In genomic region chr2:37942906-37943305, GRCm38 (mm10) we compare ENCODE assay signal across 33 mouse cellular contexts.
"Had no signal": no experiment of that assay in that cellular context is flagged by ENCODE, and none has a peak within 500 bp of the region (broad histone marks: within the 10 kb centered on the region; RNA-seq: fewer than 3 reads in every experiment).

No protein-coding gene starts in this region.

- H3K4me1 ChIP-seq: liver, embryonic 12.5 days; liver, embryonic 13.5 days; liver, embryonic 15.5 days; megakaryocyte, embryonic 14.5 days; neural tube, embryonic 12.5 days had no signal

- ATAC-seq: liver, embryonic 12.5 days; liver, postnatal 0 days; lung, postnatal 0 days; midbrain, embryonic 13.5 days; midbrain, embryonic 15.5 days; midbrain, embryonic 16.5 days had no signal

- H3K4me2 ChIP-seq: limb, embryonic 12.5 days; limb, embryonic 13.5 days; limb, embryonic 15.5 days; liver, embryonic 11.5 days; liver, embryonic 12.5 days; liver, embryonic 13.5 days; liver, embryonic 15.5 days; lung, embryonic 14.5 days; lung, embryonic 15.5 days; midbrain, embryonic 11.5 days; midbrain, embryonic 12.5 days; midbrain, embryonic 13.5 days; midbrain, embryonic 15.5 days; neural tube, embryonic 12.5 days; neural tube, embryonic 13.5 days had no signal

- H3K9ac ChIP-seq: limb, embryonic 12.5 days; limb, embryonic 13.5 days; limb, embryonic 15.5 days; liver, embryonic 12.5 days; liver, embryonic 13.5 days; liver, embryonic 14.5 days; liver, embryonic 15.5 days; liver, postnatal 0 days; lung, embryonic 14.5 days; lung, embryonic 15.5 days; midbrain, embryonic 12.5 days; midbrain, embryonic 13.5 days; midbrain, embryonic 15.5 days; neural tube, embryonic 12.5 days; neural tube, embryonic 13.5 days had no signal

- H3K9me3 ChIP-seq: limb, embryonic 10.5 days; limb, embryonic 12.5 days; limb, embryonic 13.5 days; limb, embryonic 15.5 days; liver, embryonic 12.5 days; liver, embryonic 13.5 days; liver, embryonic 15.5 days; lung, embryonic 15.5 days; megakaryocyte, embryonic 14.5 days; midbrain, embryonic 10.5 days; midbrain, embryonic 12.5 days; midbrain, embryonic 13.5 days; midbrain, embryonic 15.5 days; neural tube, embryonic 12.5 days; neural tube, embryonic 13.5 days had no signal

- H3K27me3 ChIP-seq: limb, embryonic 13.5 days; limb, embryonic 15.5 days; liver, embryonic 12.5 days; liver, embryonic 13.5 days; liver, embryonic 15.5 days; lung, embryonic 15.5 days; megakaryocyte, embryonic 14.5 days; midbrain, embryonic 12.5 days; midbrain, embryonic 15.5 days; neural tube, embryonic 12.5 days; neural tube, embryonic 13.5 days had no signal

- DNase-seq: left cerebral cortex, postnatal 4 days; liver; liver, embryonic 13.5 days; liver, postnatal 0 days; lung, adult 18-20 months; lung, adult 2 months; lung, embryonic 14.5 days; lung, postnatal 10 days; lung, postnatal 14 days; lung, postnatal 36 days; lung, postnatal 4 days; midbrain, embryonic 14.5 days had no signal

- H3K36me3 ChIP-seq: limb, embryonic 10.5 days; limb, embryonic 12.5 days; limb, embryonic 13.5 days; limb, embryonic 15.5 days; liver, embryonic 12.5 days; liver, embryonic 13.5 days; liver, embryonic 15.5 days; lung, embryonic 15.5 days; midbrain, embryonic 10.5 days; midbrain, embryonic 12.5 days; midbrain, embryonic 13.5 days; midbrain, embryonic 15.5 days; neural tube, embryonic 12.5 days; neural tube, embryonic 13.5 days had no signal

- H3K4me3 ChIP-seq: limb, embryonic 10.5 days; limb, embryonic 12.5 days; limb, embryonic 13.5 days; limb, embryonic 15.5 days; liver, embryonic 12.5 days; liver, embryonic 13.5 days; liver, embryonic 15.5 days; lung, embryonic 15.5 days; megakaryocyte, embryonic 14.5 days; midbrain, embryonic 10.5 days; midbrain, embryonic 12.5 days; midbrain, embryonic 13.5 days; midbrain, embryonic 15.5 days; myocyte; neural tube, embryonic 12.5 days; neural tube, embryonic 13.5 days had no signal

- H3K27ac ChIP-seq: limb, embryonic 10.5 days; limb, embryonic 12.5 days; limb, embryonic 13.5 days; limb, embryonic 15.5 days; liver, embryonic 12.5 days; liver, embryonic 13.5 days; liver, embryonic 14.5 days; liver, embryonic 15.5 days; lung, embryonic 15.5 days; macrophage; midbrain, embryonic 10.5 days; midbrain, embryonic 12.5 days; midbrain, embryonic 13.5 days; midbrain, embryonic 15.5 days; neural tube, embryonic 12.5 days; neural tube, embryonic 13.5 days had no signal
